8 mouse cellular contexts compared by ENCODE assay signal in the genomic region with DNA sequence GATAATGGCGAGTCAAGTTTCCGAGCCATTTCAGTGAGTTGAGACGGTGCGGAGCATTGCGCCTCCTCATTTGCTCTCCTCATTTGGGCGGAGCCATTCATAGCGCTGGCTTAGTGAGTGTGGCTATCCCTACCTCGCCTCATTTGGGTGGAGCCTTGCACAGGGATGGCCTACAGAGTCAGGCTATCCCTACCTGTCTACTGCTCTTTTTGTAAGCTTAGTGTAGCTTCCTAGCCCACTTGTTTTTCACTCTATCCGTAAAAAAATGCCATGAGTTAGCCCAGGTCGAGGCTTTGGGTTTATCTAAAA. TPM values are rescaled to one million over a fixed set of nuclear protein-coding genes. Genes with fewer than 3 reads are reported as not detected.
DNase-seq lines count a peak whose midpoint lies in the region; ATAC-seq and TF ChIP-seq lines count a peak whose summit lies in the region.
"Not testable (repeated sequence)": the region's sequence is repeated elsewhere in the genome, so short reads cannot be mapped to it uniquely, and the experiment has no call there.

A gene (minus strand): TSS at position 31 of the 309 bp plus-strand sequence.

- not testable (repeated sequence) for H3K4me3 ChIP-seq in heart, embryonic 12.5 days; hindbrain, postnatal 0 days (ENCODE audit: low read length); liver, embryonic 12.5 days; midbrain, embryonic 12.5 days; stomach, postnatal 0 days (ENCODE audit: low read depth, low read length)

- not testable (repeated sequence) for H3K27ac ChIP-seq in heart, embryonic 12.5 days (ENCODE audit: poor library complexity, severe bottlenecking); hindbrain, postnatal 0 days; liver, embryonic 12.5 days; midbrain, embryonic 12.5 days (replicated peaks); stomach, postnatal 0 days (replicated peaks)

- TF ChIP-seq CTCF in hindbrain, postnatal 0 days (IDR thresholded peaks at IDR 0.05; ENCODE audit: low read depth); stomach, postnatal 0 days (IDR thresholded peaks at IDR 0.05; ENCODE audit: low read depth): not testable (repeated sequence)

- H3K4me2 ChIP-seq in heart, embryonic 12.5 days; hindbrain, postnatal 0 days (ENCODE audit: low read depth, low read length); liver, embryonic 12.5 days; midbrain, embryonic 12.5 days (replicated peaks); stomach, postnatal 0 days (replicated peaks; ENCODE audit: low read depth): not testable (repeated sequence)

- H3K36me3 ChIP-seq in heart, embryonic 12.5 days; hindbrain, postnatal 0 days (ENCODE audit: insufficient read depth, low read length); liver, embryonic 12.5 days; midbrain, embryonic 12.5 days; stomach, postnatal 0 days (ENCODE audit: control insufficient read depth, insufficient read depth, low read length): not testable (repeated sequence)

- H3K4me1 ChIP-seq in heart, embryonic 12.5 days (replicated peaks); hindbrain, postnatal 0 days (ENCODE audit: insufficient read depth, low read length); liver, embryonic 12.5 days; midbrain, embryonic 12.5 days; stomach, postnatal 0 days (replicated peaks; ENCODE audit: control insufficient read depth, insufficient read depth): not testable (repeated sequence)

- ATAC-seq in erythroid progenitor cell, adult 5-6 weeks (replicated peaks; ENCODE audit: low FRiP score, poor library complexity, severe bottlenecking), result peak; percentile 93
- not testable (repeated sequence) for ATAC-seq in heart, embryonic 12.5 days (ENCODE audit: insufficient number of reproducible peaks, low FRiP score); midbrain, embryonic 12.5 days (ENCODE audit: low FRiP score, low read depth)
- peak; percentile 83 for ATAC-seq in hindbrain, postnatal 0 days
- ATAC-seq in liver, embryonic 12.5 days, result peak; percentile 83
- peak; percentile 87 for ATAC-seq in stomach, postnatal 0 days (ENCODE audit: low FRiP score, low TSS enrichment)

- no CpG with 5 or more reads among the region's 10 CpGs for WGBS in heart, embryonic 12.5 days
- no CpG with 5 or more reads among the region's 10 CpGs for WGBS in hindbrain, postnatal 0 days
- WGBS in liver, embryonic 12.5 days (ENCODE audit: insufficient replicate concordance), result no CpG with 5 or more reads among the region's 10 CpGs
- WGBS in midbrain, embryonic 12.5 days, result no CpG with 5 or more reads among the region's 10 CpGs
- no CpG with 5 or more reads among the region's 10 CpGs for WGBS in stomach, postnatal 0 days

- not testable (repeated sequence) for H3K9me3 ChIP-seq in heart, embryonic 12.5 days (replicated peaks); hindbrain, postnatal 0 days (ENCODE audit: low read length); liver, embryonic 12.5 days (replicated peaks); midbrain, embryonic 12.5 days; stomach, postnatal 0 days (ENCODE audit: control insufficient read depth, low read length)

- not testable (repeated sequence) for TF ChIP-seq EP300 in stomach, postnatal 0 days (optimal IDR thresholded peaks at IDR 0.05)

- not testable (repeated sequence) for DNase-seq in adrenal gland, adult 2 months; hindbrain, postnatal 0 days (ENCODE audit: low spot score); layer of hippocampus, postnatal 36 days; stomach, postnatal 0 days (ENCODE audit: low spot score)

- not testable (repeated sequence) for H3K27me3 ChIP-seq in heart, embryonic 12.5 days (replicated peaks); hindbrain, postnatal 0 days (ENCODE audit: insufficient read depth, low read length); liver, embryonic 12.5 days (replicated peaks); midbrain, embryonic 12.5 days; stomach, postnatal 0 days (ENCODE audit: control insufficient read depth, insufficient read depth, low read length)

- H3K9ac ChIP-seq in heart, embryonic 12.5 days; hindbrain, postnatal 0 days (replicated peaks; ENCODE audit: low read length); liver, embryonic 12.5 days; midbrain, embryonic 12.5 days (replicated peaks); stomach, postnatal 0 days (ENCODE audit: low read length): not testable (repeated sequence)

RNA-seq across cellular contexts. Expression of the gene that starts here (rescaled TPM):
- total RNA-seq in adrenal gland, adult 2 months (2021), result 10 to 100 TPM in 1 of 2 experiments, 1 to 10 TPM in 1; 1.5 to 13.8 TPM
- polyA plus RNA-seq in adrenal gland, adult 2 months (2012; rRNA removed), result 11.8 and 16.0 TPM in 2 replicates
- 12.6 TPM in 1 of 2 replicates, not detected in the other for total RNA-seq in erythroid progenitor cell, adult 5-6 weeks (2015; ENCODE audit: low replicate concordance)
- 4.4 TPM in 1 of 2 replicates, not detected in the other for total RNA-seq in erythroid progenitor cell, adult 5-6 weeks (2017; ENCODE audit: low replicate concordance)
- polyA plus RNA-seq in heart, embryonic 12.5 days (2016; fragmentation: Nextera tagmentation; extraction: Ambion mirVana), result 25.0 and 29.2 TPM in 2 replicates
- 31.1 and 35.8 TPM in 2 replicates for total RNA-seq in hindbrain, postnatal 0 days (2014; rRNA removed)
- polyA plus RNA-seq in hindbrain, postnatal 0 days (2015; fragmentation: Nextera tagmentation; extraction: Ambion mirVana), result 45.4 and 49.7 TPM in 2 replicates
- total RNA-seq in layer of hippocampus, postnatal 36 days (2021), result 10 to 100 TPM; 18.4 to 19.2 TPM
- polyA plus RNA-seq in liver, embryonic 12.5 days (2016; fragmentation: Nextera tagmentation; extraction: Ambion mirVana), result 12.9 and 13.0 TPM in 2 replicates
- polyA plus RNA-seq in midbrain, embryonic 12.5 days (2016; fragmentation: Nextera tagmentation; extraction: Ambion mirVana), result 13.7 and 21.1 TPM in 2 replicates
- 94.4 and 103 TPM in 2 replicates for polyA plus RNA-seq in stomach, postnatal 0 days (2015; fragmentation: Nextera tagmentation; extraction: Ambion mirVana)
